Comparison of ENCODE assay signal across 34 mouse cellular contexts in genomic region chr16:87031836-87032235, GRCm38 (mm10).
"Had no signal": no experiment of that assay in that cellular context is flagged by ENCODE, and none has a peak within 500 bp of the region (broad histone marks: within the 10 kb centered on the region; RNA-seq: fewer than 3 reads in every experiment).

No protein-coding gene starts in this region.

- H3K36me3 ChIP-seq: heart, embryonic 12.5 days; heart, embryonic 13.5 days; heart, embryonic 15.5 days; hindbrain, embryonic 10.5 days; hindbrain, embryonic 12.5 days; hindbrain, embryonic 13.5 days; hindbrain, embryonic 15.5 days; intestine, embryonic 15.5 days; kidney, embryonic 15.5 days had no signal

- H3K9ac ChIP-seq: heart, embryonic 12.5 days; heart, embryonic 13.5 days; heart, embryonic 15.5 days; hindbrain, embryonic 12.5 days; hindbrain, embryonic 13.5 days; hindbrain, embryonic 14.5 days; hindbrain, embryonic 15.5 days; intestine, embryonic 15.5 days; kidney, embryonic 15.5 days had no signal

- DNase-seq: heart, postnatal 10 days; heart, postnatal 14 days; heart, postnatal 36 days; heart, postnatal 4 days; kidney, adult 11 months; kidney, adult 18-20 months; kidney, adult 2 months; kidney, adult 8-10 months; kidney, adult 9 months; kidney, postnatal 10 days; kidney, postnatal 14 days; kidney, postnatal 25 days; kidney, postnatal 36 days; kidney, postnatal 4 days; layer of hippocampus, adult 9-11 months; layer of hippocampus, postnatal 36 days had no signal

- H3K9me3 ChIP-seq: heart, embryonic 12.5 days; heart, embryonic 13.5 days; heart, embryonic 15.5 days; hindbrain, embryonic 10.5 days; hindbrain, embryonic 12.5 days; hindbrain, embryonic 13.5 days; hindbrain, embryonic 15.5 days; intestine, embryonic 15.5 days; kidney, embryonic 15.5 days had no signal

- H3K4me3 ChIP-seq: heart, embryonic 12.5 days; heart, embryonic 13.5 days; heart, embryonic 15.5 days; hindbrain, embryonic 10.5 days; hindbrain, embryonic 12.5 days; hindbrain, embryonic 13.5 days; hindbrain, embryonic 15.5 days; intestine, embryonic 15.5 days; kidney, embryonic 15.5 days; layer of hippocampus, adult 2 months; left cerebral cortex, adult 2 months had no signal

- H3K4me1 ChIP-seq: heart, embryonic 12.5 days; heart, embryonic 15.5 days; hindbrain, embryonic 10.5 days; hindbrain, embryonic 12.5 days; hindbrain, embryonic 13.5 days; hindbrain, embryonic 15.5 days; intestine, embryonic 15.5 days; kidney, embryonic 15.5 days had no signal

- H3K27me3 ChIP-seq: heart, embryonic 12.5 days; heart, embryonic 13.5 days; heart, embryonic 15.5 days; hindbrain, embryonic 12.5 days; hindbrain, embryonic 13.5 days; hindbrain, embryonic 15.5 days; intestine, embryonic 15.5 days; kidney, embryonic 15.5 days had no signal

- H3K27ac ChIP-seq: heart, embryonic 13.5 days; heart, embryonic 15.5 days; hindbrain, embryonic 10.5 days; hindbrain, embryonic 12.5 days; hindbrain, embryonic 13.5 days; hindbrain, embryonic 14.5 days; hindbrain, embryonic 15.5 days; hindbrain, postnatal 0 days; intestine, embryonic 15.5 days; kidney, embryonic 15.5 days; kidney, postnatal 0 days; layer of hippocampus, adult 2 months; left cerebral cortex, adult 2 months had no signal

- ATAC-seq: hindbrain, embryonic 16.5 days; hindbrain, postnatal 0 days; inflammation-experienced regulatory T-cells, adult 6 months; intestine, embryonic 15.5 days; intestine, embryonic 16.5 days; intestine, postnatal 0 days had no signal

- H3K4me2 ChIP-seq: heart, embryonic 12.5 days; heart, embryonic 13.5 days; heart, embryonic 15.5 days; hindbrain, embryonic 12.5 days; hindbrain, embryonic 13.5 days; hindbrain, embryonic 14.5 days; hindbrain, embryonic 15.5 days; intestine, embryonic 15.5 days; kidney, embryonic 15.5 days had no signal
